Mouse (Mus musculus) hematopoietic stem cell, adult 5-6 weeks (primary cell): ENCODE measurements around the gene Gm20547. TPM values are rescaled to one million over a fixed set of nuclear protein-coding genes. Genes with fewer than 3 reads are reported as not detected.
"Not testable (repeated sequence)": the region's sequence is repeated elsewhere in the genome, so short reads cannot be mapped to it uniquely, and the experiment has no call there.

Experiments
- ATAC-seq, 2 experiments: fragments of 125-278 bp in 1 of 2; replicated peaks in 1 of 2; 2 replicates each; pipeline ENCODE4 v1.8.0; 2016 to 2017; ENCODE audit warnings: inconsistent platforms in 2 of 2, mild to moderate bottlenecking in 2 of 2, moderate number of reproducible peaks in 2 of 2, low read depth in 1 of 2, moderate TSS enrichment in 1 of 2; ENCODE audit not compliant: low FRiP score in 2 of 2, poor library complexity in 2 of 2, severe bottlenecking in 2 of 2, insufficient read depth in 1 of 2, low TSS enrichment in 1 of 2
- total RNA-seq: library from RNA; stranded (forward); fragments of 172-1452, 232-1000 nt; gene quantifications from 2 replicates; pipeline ENCODE4 v1.2.3, GENCODE M21; 2017

The Gm20547 gene
- total RNA-seq, 1 experiment from 2014 or later: not detected

GRCm38 (mm10) chr17:34836155-34836855, 45.5 kb downstream of the Gm20547 start:
- ATAC-seq: peak; percentile 47 to 62; a peak in 3 of 4 replicates

- not testable (repeated sequence) for ATAC-seq
Observed at GRCm38 (mm10) chr17:34830776-34831175, 51.1 kb downstream of the Gm20547 start.

DNA sequence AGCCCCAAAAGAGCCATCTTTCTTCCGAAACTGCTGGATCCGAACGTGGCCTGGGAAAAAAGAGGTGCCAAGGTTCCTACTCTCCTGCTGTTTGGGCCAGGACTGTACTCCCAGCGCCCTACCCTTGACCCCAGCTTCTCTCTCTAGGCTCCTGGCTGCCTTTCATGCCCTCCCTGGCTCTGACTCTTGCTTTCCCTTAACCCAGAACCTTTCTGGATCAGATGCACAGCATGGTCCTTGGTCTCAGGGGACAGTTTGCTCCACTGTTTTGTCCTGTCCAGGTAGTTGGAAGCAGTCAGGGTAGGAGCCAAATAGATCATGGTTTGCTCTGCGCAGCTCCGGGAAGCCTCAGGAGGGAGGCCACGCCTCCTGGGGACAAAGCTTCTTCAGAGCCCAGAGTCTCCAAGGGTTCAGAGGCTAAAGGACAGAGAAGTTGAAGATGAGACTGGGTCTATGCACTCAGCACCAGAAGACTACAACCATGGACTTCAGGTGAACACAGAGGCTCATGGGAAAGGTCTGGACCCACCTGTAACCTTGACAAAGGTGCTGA, 66.9 kb downstream of the Gm20547 start:
- no peak for ATAC-seq

GRCm38 (mm10) chr17:34813747-34814146, 68.1 kb downstream of the Gm20547 start:
- not testable (repeated sequence) for ATAC-seq

- ATAC-seq: no peak
Observed at GRCm38 (mm10) chr17:34811275-34811674, 70.6 kb downstream of the Gm20547 start.

DNA sequence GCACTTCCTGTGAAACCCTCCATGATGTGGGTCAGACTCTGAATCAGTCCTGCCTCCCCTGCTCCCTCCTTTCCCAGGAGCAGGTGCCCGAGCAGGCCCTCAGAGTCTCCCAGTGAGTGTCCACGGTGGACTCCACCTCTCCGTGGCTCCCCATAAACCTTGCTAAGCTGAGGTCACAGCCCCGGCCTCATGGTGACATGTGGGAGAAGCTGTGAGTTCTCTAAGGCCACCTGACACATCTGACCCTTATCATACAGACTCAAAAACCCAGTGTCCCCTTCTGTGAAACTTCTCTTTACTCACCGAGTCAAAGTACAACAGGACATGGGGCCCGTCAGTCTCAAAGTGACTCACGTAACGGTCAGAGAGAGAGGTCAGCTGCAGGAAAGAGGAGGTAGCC, 71.0 kb downstream of the Gm20547 start:
- ATAC-seq: not testable (repeated sequence)

DNA sequence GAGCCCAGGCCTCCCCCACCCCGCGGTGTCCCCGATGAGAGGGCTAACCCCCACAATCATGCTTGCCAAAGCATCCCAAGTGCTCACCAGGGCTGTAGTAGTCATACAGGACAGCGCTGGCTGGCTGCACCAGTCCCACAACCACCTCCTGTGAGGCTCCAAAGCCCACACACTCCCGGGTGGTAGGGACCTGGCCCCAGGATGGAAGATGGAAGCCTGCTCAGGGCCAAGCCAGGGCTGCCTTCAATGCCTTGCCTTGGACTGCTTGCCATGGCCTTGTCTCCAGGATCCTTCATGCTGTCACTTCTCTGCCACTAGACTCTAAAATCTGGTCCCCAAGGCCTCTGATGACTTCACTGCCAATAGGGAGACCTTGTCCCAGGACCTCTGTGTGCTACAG, 71.4 kb downstream of the Gm20547 start:
- ATAC-seq: not testable (repeated sequence)

DNA sequence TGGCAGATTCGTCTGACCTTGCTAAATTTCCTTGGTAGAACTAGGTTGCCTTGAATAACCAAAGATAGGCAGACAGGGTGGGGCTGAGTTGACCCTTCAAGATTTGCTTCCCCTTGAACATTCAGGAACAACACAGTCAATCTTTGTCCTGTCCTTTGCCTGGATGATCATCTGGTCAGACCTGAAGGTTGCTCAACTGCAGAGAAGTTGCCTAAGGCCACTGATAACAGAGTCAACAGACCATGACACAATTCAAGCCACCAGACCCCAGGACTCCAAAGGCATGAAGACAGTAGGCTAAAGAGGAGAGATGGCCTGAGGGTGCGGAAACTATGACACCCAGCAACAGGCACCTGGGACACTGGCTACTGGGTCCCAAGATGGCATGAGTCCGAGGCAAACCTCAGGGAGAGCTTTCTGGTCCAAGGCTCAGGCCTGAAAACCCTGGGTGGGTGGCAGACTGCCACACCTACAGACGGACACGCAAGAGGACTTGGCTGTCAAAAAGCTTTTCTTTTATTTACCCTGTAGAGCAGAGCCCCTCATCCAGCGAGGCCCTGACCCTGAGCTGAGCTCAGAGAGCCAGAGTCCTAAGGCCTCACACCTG, 73.1 kb downstream of the Gm20547 start:
- no peak for ATAC-seq

GRCm38 (mm10) chr17:34807176-34807575, 74.7 kb downstream of the Gm20547 start:
- no peak for ATAC-seq

Other genes starting within 250 kb of the Gm20547 start
- 24.1 and 35.8 TPM in 2 replicates for gene Fkbpl, start 237.3 kb downstream of the Gm20547 start, total RNA-seq
- gene Atf6b, start 234.9 kb downstream of the Gm20547 start, total RNA-seq: 12.3 and 19.9 TPM in 2 replicates
- 0.05 TPM in 1 of 2 replicates, not detected in the other for gene Tnxb, start 211.5 kb downstream of the Gm20547 start, total RNA-seq
- 1.0 and 1.4 TPM in 2 replicates for gene C4b, start 138.2 kb downstream of the Gm20547 start, total RNA-seq
- not detected in 2 replicates for gene Cyp21a1, start 77.5 kb downstream of the Gm20547 start, total RNA-seq
- 26.7 and 35.4 TPM in 2 replicates for gene Stk19, start 45.1 kb downstream of the Gm20547 start, total RNA-seq
- 16.4 and 18.6 TPM in 2 replicates for gene Dxo, start 45.0 kb downstream of the Gm20547 start, total RNA-seq
- gene Skiv2l, start 31.8 kb downstream of the Gm20547 start, total RNA-seq: 44.0 and 55.5 TPM in 2 replicates
- 40.6 and 41.3 TPM in 2 replicates for gene Nelfe, start 31.7 kb downstream of the Gm20547 start, total RNA-seq
- gene Cfb, start 19.5 kb downstream of the Gm20547 start, total RNA-seq: not detected in 2 replicates
- gene Zbtb12, start 2.6 kb downstream of the Gm20547 start, total RNA-seq: 11.3 and 15.1 TPM in 2 replicates
- gene C2, start 16.2 kb upstream of the Gm20547 start, total RNA-seq: 3.3 TPM in 1 of 2 replicates, not detected in the other
- gene Ehmt2, start 16.4 kb upstream of the Gm20547 start, total RNA-seq: 106 and 109 TPM in 2 replicates
- 0.19 TPM in 1 of 2 replicates, not detected in the other for gene Slc44a4, start 32.4 kb upstream of the Gm20547 start, total RNA-seq
- gene Neu1, start 49.2 kb upstream of the Gm20547 start, total RNA-seq: 6.9 and 12.1 TPM in 2 replicates
- 18.4 and 24.7 TPM in 2 replicates for gene Hspa1b, start 77.2 kb upstream of the Gm20547 start, total RNA-seq
- 1.1 TPM in 1 of 2 replicates, not detected in the other for gene Gm20481, start 87.9 kb upstream of the Gm20547 start, total RNA-seq
- gene Hspa1a, start 90.1 kb upstream of the Gm20547 start, total RNA-seq: 16.3 and 22.9 TPM in 2 replicates
- gene Hspa1l, start 90.7 kb upstream of the Gm20547 start, total RNA-seq: 0.05 TPM in 1 of 2 replicates, not detected in the other
- 28.5 and 39.0 TPM in 2 replicates for gene Lsm2, start 99.8 kb upstream of the Gm20547 start, total RNA-seq
- 228 and 415 TPM in 2 replicates for gene Vars, start 118.9 kb upstream of the Gm20547 start, total RNA-seq
- gene Vwa7, start 134.5 kb upstream of the Gm20547 start, total RNA-seq: 0.38 and 0.45 TPM in 2 replicates
- gene Sapcd1, start 146.0 kb upstream of the Gm20547 start, total RNA-seq: 1.7 TPM in 1 of 2 replicates, not detected in the other
- 3.7 and 7.9 TPM in 2 replicates for gene Msh5, start 164.7 kb upstream of the Gm20547 start, total RNA-seq
- 294 and 299 TPM in 2 replicates for gene Clic1, start 167.9 kb upstream of the Gm20547 start, total RNA-seq
- gene Ddah2, start 177.0 kb upstream of the Gm20547 start, total RNA-seq: 27.4 and 32.3 TPM in 2 replicates
- gene Ly6g6c, start 183.3 kb upstream of the Gm20547 start, total RNA-seq: not detected in 2 replicates
- not detected in 2 replicates for gene Mpig6b, start 184.1 kb upstream of the Gm20547 start, total RNA-seq
- gene Ly6g6e, start 194.9 kb upstream of the Gm20547 start, total RNA-seq: not detected in 2 replicates
- gene Ly6g6d, start 196.0 kb upstream of the Gm20547 start, total RNA-seq: not detected in 2 replicates
- gene Ly6g6f, start 203.6 kb upstream of the Gm20547 start, total RNA-seq: not detected in 2 replicates
- gene Abhd16a, start 207.2 kb upstream of the Gm20547 start, total RNA-seq: 25.9 and 30.0 TPM in 2 replicates
- not detected in 2 replicates for gene Ly6g5c, start 226.2 kb upstream of the Gm20547 start, total RNA-seq
- gene Ly6g5b, start 233.4 kb upstream of the Gm20547 start, total RNA-seq: 1.6 TPM in 1 of 2 replicates, not detected in the other
- gene Gpank1, start 239.4 kb upstream of the Gm20547 start, total RNA-seq: 31.2 and 35.1 TPM in 2 replicates
- 250 and 330 TPM in 2 replicates for gene Csnk2b, start 240.0 kb upstream of the Gm20547 start, total RNA-seq
- 6.1 and 6.3 TPM in 2 replicates for gene D17H6S53E, start 244.3 kb upstream of the Gm20547 start, total RNA-seq